Mouse (Mus musculus) thymus, postnatal 36 days (tissue): ENCODE measurements around the gene Ehbp1.

ENCODE experiments used
- DNase-seq, 2 experiments: peaks; one replicate each; pipeline ENCODE4 v3.0.0; 2022; ENCODE audit warnings: mixed read lengths in 2 of 2

Gene Ehbp1

DNA sequence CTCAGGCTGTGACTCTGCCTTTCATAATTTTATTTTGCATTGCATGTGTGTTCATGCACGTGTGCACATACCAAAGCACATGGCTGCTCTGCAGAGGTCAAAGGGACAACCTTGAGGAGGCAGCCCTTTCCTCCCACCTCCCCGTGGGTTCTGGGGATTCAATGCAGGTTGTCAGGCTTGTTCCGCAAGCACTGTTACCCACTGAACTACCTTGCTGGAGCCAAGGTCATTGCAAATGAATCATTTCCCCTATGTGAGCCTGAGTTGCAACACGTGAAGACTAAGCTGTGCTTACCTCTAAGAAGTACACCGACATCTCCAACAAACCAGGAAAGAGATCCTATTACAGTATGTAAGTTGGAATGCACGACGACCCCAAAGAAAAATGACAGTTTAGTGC lies 291.2 kb downstream of the Ehbp1 start:
- DNase-seq: no peak

GRCm38 (mm10) chr11:22039854-22040426 lies 302.2 kb downstream of the Ehbp1 start:
- no peak for DNase-seq

DNA sequence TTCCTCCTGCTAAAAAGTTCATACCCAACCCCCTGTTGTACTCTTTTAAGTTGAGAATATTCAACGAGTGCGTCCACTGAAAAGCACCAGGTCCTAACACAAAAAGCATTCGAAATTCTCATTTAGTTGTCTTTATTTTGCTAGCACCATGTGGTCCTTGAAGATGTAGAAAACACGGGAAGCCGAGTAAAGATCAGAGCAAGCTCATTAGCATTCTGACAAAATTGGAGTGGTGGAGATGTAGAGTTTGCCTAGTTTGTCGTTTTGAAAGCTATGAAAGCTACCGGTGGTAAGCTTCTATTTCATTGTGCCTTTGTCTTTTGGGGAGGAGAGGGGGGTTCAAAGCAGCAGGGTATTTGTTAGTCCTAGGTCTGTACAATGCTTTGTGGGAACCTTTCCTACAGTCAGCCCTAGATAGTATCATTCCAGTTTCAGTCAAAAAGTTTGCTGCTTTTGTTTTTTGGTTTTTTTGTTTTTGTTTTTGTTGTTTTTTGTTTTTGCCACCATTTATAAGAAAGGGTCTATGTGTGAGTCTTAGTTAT lies 307.5 kb downstream of the Ehbp1 start:
- no peak for DNase-seq

DNA sequence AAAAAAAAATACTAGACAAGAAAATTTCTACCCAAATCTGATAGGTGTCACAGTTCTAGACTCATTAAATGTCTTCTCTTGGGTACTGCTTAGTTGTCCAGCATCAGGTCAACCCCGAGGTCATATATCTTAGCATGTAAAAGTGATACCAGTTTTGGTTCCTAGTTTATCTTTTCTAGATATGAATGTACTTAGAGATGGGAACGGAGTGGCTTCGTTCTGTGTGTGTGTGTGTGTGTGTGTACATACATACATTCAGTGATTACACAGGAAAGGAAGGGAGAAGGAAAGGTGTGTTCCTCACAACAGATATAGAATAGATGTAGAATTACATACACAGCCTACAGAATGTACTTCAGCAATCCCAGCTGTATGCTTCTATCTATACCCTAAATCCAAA lies 308.5 kb downstream of the Ehbp1 start:
- DNase-seq: no peak

DNA sequence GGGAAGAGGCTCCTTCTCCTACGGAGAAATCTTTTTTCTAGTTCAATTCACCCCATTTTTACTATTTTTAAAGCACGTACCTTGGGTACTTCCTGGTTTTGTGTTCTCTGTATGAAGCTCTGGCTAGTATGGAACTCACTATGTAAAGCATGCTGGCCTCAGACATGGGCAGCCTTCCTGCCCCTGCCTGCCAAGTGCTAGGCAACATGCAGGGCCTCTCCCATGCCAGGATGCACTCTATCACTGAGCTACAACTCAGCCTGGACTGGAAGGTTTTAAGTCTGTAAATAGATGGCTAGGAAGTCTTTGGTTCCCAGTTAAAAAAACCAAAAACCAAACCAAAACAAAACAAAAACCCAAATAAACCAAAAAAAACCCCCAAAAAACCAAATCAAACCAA lies 321.5 kb downstream of the Ehbp1 start:
- DNase-seq: no peak

DNA sequence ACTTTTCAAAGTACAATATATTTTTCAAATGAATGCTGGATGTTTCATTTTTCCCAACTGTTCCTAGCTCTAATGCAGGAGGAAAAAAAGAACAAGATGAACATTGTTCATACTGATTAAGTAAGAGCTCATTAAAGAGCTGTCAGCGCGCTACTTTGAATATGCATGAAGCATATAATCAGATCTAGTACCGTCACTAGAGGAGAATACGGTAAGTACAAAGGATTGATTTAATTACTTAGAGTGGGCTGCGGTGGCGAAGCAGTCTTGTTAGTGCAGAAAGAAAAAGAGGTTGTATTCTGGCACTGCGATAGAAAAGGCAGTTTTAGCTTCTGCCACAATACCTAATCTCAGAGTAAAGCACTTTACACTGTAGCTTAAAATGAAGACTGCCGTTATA lies 324.6 kb downstream of the Ehbp1 start:
- no peak for DNase-seq

- DNase-seq: no peak
Observed at GRCm38 (mm10) chr11:22016341-22016740, 325.8 kb downstream of the Ehbp1 start.

DNA sequence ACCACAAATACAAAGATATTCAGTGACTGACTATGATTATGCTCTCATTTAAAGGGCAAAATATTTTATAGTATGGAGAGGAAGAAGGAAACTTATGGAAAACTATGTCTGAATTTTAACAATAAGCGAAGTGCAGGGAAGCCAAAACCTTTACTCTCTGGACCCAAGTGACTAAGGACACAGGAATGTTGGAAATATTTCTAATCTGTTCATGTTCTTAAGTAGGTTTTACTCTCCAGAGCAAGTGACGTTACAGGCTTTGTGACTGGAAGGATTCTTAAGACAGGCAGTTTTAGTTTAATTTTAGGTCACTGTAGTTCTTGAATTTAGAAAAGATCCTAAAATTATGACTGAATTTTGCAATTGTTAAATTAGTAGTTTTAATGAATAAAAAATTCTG lies 333.3 kb downstream of the Ehbp1 start:
- DNase-seq: no peak

DNA sequence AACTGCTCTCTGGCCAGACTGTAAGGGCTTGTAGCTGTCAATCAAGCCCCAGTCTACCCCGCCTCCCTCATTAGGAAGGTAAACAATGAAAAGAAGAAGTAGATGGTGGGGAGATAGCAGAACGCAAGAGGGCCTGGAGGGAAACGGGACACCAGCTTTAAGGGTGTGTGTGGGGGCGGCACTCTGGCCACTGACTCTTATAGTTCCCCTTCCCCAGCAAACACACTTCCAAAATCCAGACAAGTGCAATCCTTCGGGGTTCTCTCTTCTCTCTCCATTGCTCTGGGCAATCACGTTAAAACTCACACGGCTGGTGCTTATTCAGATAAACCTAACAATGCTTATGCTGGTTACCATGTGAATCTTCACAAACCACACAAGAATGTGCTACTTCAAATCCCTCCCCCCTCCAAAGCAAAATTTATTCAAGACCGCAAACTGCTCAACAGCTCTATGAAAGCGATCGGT lies 333.9 kb downstream of the Ehbp1 start:
- no peak for DNase-seq

GRCm38 (mm10) chr11:22007781-22008110 lies 334.3 kb downstream of the Ehbp1 start:
- DNase-seq: no peak

GRCm38 (mm10) chr11:22007088-22007780 lies 334.9 kb downstream of the Ehbp1 start:
- DNase-seq: no peak

GRCm38 (mm10) chr11:22006471-22007087 lies 335.5 kb downstream of the Ehbp1 start:
- no peak for DNase-seq

DNA sequence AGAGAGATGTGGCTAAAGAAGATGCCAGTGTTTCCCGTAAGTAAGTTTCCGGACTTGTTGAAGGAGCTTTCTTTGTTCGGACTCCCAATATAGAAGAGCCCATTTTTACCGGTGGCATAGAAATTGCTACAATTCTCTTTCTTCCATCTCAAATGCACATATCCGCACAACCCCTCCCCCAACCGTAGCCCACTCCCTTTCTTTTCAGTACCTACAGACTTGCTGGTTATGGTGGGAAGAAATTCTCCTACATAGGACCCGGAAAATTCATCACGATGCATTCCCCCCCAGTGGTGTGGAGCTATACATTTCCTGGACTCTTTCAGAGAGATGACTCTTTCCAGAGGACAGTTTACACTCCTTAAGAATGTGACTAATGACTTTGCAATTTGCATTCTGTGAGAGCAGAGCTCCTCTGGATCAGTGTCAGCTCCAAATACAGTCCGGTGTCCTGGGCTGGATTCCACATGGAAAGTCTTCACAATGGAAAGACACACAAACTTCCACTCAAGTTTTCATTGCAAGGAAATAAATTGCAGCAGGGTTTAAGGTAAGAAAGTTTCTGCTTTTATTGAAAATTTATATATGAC lies 336.7 kb downstream of the Ehbp1 start:
- no peak for DNase-seq

- no peak for DNase-seq
Observed at GRCm38 (mm10) chr11:22004331-22004841, 337.7 kb downstream of the Ehbp1 start.

- no peak for DNase-seq
Observed at GRCm38 (mm10) chr11:22003341-22003981, 338.6 kb downstream of the Ehbp1 start.

DNA sequence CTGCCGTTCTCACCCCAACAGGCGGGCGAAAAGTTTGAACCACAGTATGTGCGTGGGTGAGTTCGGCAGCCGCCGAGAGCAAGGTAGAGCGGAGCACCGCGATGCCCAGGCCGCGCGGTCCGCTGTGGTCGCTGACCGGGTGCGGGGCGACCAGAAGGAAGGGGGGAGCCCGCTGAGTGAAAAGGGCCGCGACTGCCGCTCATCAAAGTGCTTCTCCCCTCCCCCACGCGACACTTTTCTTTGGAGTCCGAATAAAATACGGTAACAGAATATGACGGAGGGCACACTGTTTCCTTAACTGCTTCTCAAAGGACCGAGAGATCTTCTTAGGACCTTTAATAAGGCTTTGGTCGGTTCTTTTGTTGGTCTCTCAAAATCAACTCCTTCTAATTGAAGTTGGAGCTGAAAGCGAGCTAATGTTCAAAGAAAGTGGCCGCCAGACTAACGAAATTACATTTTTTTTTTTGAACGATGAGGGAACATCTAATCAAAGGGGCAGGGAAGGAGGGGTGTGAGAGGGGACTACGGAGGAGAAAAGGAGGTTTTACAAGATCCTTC lies 339.2 kb downstream of the Ehbp1 start, which contains the start of gene Otx1:
Otx1 (minus strand) TSS at position 115 of the 558 bp plus-strand sequence.
- DNase-seq: no peak

GRCm38 (mm10) chr11:22002062-22002782 lies 339.9 kb downstream of the Ehbp1 start:
- DNase-seq: no peak

DNA sequence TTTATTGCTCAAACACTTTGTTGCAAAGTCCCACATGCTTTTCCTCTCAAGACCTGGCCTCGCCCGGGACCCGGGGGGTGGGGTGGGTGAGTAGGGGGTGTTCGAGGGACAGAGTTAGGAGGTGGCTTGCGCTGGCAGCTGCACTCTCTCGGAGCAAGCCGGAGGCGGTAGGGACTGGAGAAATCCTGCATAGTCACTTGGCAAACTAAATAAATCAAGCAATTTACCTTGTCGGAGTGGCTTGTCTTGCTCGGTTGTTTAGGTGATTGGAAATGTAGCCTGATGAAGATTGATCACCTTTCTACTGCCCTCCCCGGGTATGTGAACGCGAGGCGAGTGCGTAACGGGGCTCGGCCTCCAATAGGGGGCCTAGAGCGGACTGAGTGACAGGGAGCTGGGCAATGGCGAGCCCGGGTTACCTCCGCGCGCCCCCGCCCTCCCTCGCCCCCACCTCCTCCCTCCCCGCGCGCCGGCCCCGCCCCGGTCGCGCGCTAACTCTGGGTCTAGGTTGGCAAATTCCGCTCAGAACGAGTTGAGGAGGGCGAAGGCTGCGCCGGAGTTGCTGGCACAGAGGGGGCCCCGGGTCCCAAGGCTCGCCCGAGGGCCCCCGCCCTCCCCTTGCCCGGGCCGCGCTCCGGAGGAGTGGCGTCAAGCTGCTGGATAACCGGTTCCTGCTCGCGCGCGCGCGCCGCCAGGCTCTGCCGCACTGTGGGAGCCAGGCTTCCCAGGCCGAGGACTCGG lies 340.6 kb downstream of the Ehbp1 start:
- DNase-seq: no peak

DNA sequence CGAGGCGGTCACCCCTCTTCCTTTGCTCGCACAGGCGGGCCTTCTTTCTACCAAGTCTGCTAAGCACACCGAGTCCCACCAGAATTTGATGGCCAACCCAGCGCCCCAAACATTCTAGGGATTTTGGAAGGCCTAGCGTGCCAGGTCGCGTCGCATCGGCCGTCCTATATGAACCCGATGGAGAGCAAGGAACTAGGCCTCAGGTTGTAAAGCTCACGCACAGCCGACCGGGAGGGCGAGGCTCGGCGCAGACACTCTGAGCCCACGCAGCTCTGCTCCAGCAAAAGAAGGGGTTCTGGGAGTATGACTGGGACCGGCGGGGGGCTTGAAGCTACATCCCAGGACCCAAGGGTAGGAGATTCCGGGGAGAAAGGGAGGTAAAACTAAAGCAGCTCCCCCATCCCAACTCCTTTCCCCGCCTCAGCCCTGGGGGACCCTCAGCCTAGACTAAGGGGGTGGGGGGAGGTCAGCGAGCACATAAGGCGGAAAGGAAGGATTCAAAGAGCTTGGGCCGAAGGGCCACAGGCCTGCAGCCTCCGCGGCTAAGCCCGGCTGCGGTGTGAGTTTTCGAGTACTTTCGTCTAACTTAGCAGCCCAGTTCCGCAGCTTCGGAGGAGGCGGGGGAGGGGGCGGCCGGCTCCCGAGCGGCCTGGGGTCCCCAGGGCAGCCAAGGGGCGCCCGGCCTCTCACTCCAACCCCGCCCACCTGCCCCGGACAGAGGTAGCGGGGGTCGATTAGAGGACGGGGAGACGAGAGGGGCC lies 341.6 kb downstream of the Ehbp1 start:
- no peak for DNase-seq
